Mouse (Mus musculus) lung, adult 18-20 months (tissue): Measurements from ENCODE around the gene Slc2a4.
"Not testable (repeated sequence)": the region's sequence is repeated elsewhere in the genome, so short reads cannot be mapped to it uniquely, and the experiment has no call there.

Experiments used
- DNase-seq, 2 experiments: peaks; one replicate each; pipeline ENCODE4 v3.0.0; 2022; ENCODE audit warnings: mixed read lengths in 2 of 2

Gene Slc2a4

GRCm38 (mm10) chr11:69938401-69938979 is 9.5 kb downstream of the Slc2a4 start:
- DNase-seq = no peak

- no peak for DNase-seq
Observed at GRCm38 (mm10) chr11:69937834-69938233, 10.2 kb downstream of the Slc2a4 start.

- peak in 1 of 2 experiments; percentile 22 for DNase-seq
Observed at GRCm38 (mm10) chr11:69937385-69937784, 10.6 kb downstream of the Slc2a4 start.

- no peak for DNase-seq
Observed at GRCm38 (mm10) chr11:69936714-69937347, 11.2 kb downstream of the Slc2a4 start.

DNA sequence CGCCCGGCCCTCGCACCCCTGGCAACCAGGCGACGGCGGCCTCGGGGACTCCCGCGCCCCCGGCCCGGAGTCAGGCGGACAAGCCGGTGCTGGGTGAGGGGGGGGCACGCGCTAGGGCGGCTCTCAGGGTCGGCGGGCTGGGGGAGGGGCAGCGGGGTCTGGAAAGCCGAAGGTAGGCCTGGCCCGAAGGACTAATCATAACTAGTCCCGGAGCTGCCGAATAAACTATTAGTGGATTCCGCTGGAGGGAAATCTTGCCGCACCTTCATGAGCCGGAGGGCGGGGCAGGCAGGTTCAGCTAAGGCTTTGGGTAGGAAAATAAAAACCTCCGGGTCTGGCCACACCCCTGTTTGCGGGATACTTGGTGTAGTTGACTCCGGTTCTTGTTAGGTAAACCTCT is 11.8 kb downstream of the Slc2a4 start:
- peak; percentile 30 to 60 for DNase-seq

GRCm38 (mm10) chr11:69935137-69935879 is 12.7 kb downstream of the Slc2a4 start, which contains the start of gene Ybx2:
Gene Ybx2 (plus strand): TSS chr11:69935796.
- peak; percentile 86 to 89 for DNase-seq

GRCm38 (mm10) chr11:69934681-69935080 is 13.3 kb downstream of the Slc2a4 start:
- no peak for DNase-seq

DNA sequence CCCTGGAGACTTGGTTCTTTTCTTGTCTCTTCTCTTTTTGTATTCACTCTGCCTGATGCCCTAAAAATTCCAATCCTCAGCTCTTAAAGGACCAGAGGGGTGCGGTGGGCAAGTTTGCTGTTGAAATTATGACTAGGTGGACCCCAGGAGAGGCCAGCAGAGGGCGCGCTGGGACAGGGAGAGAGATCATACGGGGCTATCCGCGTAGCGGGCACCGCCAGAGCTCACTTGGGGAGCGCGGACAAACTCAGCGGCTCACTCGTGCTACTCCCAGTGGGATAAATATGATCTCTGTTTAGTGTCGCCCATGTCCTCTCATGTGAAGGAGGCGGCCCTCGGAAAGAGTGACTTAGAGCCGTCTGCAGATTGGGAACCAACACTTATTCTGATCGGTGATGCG is 13.8 kb downstream of the Slc2a4 start:
- DNase-seq = peak; percentile 88 to 93

- no peak for DNase-seq
Observed at GRCm38 (mm10) chr11:69933066-69933465, 14.9 kb downstream of the Slc2a4 start.

- DNase-seq = no peak
Observed at GRCm38 (mm10) chr11:69932254-69932653, 15.7 kb downstream of the Slc2a4 start.

- no peak for DNase-seq
Observed at GRCm38 (mm10) chr11:69931769-69932168, 16.2 kb downstream of the Slc2a4 start.

DNA sequence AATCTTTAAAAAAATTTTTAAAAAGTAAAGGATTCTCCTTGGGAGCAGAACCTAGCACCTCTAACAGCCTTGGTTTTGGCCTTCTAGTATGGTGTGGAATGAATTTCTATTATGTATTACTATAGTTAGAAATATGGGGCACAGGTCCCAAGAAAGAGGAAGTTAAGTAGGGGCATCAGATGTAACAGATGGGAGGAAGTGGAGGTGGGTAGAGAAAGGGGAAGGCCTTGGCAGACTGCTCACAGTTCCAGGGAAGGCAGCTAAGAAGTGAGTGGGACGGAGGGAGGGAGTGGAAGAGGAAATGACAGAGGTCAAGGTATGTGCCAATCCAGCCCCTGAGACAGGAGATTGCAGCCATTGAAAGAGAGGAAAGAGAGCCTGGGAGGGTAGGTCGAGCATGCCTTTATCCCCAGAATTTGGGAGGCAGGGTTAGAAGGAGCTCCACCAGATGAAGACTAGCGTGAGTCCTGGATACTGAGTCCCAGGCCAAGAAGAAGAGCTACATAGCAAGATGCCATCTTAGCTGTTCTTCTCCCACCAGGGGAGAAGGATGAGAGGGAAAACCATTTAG is 16.9 kb downstream of the Slc2a4 start:
- DNase-seq = peak; percentile 35 to 41

GRCm38 (mm10) chr11:69930176-69930575 is 17.8 kb downstream of the Slc2a4 start:
- DNase-seq = not testable (repeated sequence)

DNA sequence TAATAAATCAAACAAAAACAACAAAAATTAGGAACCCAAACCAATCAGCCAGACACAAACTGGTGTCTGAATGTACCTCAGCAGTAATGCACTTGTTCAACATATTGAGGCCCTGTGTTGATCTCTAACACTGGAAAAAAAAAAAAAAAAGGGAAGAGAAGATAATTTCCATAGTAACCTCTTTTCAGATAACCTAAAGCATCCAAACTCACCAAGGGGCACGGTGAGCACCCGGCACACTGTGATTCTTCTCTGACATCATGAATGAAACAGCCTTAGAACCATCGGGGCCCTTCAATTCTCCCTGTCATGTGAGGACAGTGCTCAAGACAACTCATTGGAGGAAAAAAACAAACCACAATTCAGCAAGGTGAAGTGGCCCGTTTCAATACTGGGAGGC is 18.3 kb downstream of the Slc2a4 start:
- no peak for DNase-seq

GRCm38 (mm10) chr11:69927501-69927900 is 20.5 kb downstream of the Slc2a4 start:
- no peak for DNase-seq

DNA sequence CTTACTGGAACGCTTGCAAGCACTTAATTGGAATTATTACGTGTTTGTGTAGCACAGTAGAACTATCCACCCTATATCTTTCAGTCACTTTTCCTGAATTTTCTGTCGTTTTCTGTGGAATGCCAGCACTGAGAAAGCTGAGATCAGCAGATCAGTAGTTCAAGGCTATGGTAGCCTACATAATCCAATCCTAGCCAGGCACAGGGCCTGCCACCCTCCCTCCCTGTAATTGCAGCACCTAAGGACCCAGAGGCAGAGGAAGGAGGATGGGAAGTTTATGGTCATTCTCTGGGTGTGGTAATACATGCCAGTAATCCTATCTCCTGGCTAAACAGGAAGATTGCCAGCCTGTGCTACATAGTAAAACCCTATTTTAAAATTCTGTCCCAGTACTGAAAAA is 25.2 kb downstream of the Slc2a4 start:
- DNase-seq = no peak

GRCm38 (mm10) chr11:69922012-69922756 is 25.8 kb downstream of the Slc2a4 start:
- DNase-seq = no peak

- peak; percentile 100 for DNase-seq
Observed at GRCm38 (mm10) chr11:69921114-69922011, 26.6 kb downstream of the Slc2a4 start, which contains the start of gene Eif5a. Gene Eif5a (minus strand): TSS chr11:69921958.

- DNase-seq = peak; percentile 33 to 62
Observed at GRCm38 (mm10) chr11:69920266-69921031, 27.5 kb downstream of the Slc2a4 start.

DNA sequence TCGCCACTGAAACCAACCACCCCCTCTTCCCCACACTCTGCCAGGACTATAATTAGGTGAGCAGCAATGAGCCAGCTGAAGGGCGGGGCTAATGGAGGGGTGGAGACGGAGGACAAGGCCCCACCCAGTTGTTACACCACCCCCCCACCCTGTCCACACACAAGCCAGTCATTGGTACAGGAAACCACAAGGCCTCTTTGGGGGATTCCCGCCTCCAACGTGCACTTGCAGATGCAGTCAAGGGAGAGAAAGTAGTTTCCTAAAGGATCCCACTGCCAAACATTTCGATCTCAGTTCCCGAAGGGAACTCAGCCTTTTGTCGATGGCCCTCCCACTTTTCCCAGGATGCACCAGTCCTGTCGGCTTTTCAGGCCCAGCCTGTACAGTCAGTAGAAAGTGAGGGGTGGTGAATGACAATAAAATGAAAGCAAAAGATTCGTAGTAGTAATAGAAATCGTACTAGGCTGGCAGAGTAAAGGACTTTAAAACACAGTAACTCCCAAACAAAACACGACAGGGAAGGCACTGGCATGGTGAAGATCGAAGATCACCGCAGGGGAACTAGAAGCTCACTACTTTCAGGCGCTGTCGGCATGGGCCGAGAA is 28.2 kb downstream of the Slc2a4 start:
- peak; percentile 88 for DNase-seq
